Mouse (Mus musculus) megakaryocyte, embryonic 14.5 days (primary cell): ENCODE results near the gene Mapkapk3.

Experiments used
- FLI1 ChIP-seq: IDR thresholded peaks from 2 replicates; pipeline ENCODE4 v1.6.1; 2012; ENCODE audit warnings: low read length, inconsistent platforms, mixed read lengths
- GATA1 ChIP-seq: IDR thresholded peaks from 3 replicates; pipeline ENCODE4 v1.6.1; 2012; ENCODE audit warnings: mixed read lengths, low read length, inconsistent platforms, borderline replicate concordance

GRCm38 (mm10) chr9:107333686-107334085, 44.0 kb upstream of the Mapkapk3 start:
- no peak for TF ChIP-seq FLI1
- TF ChIP-seq GATA1, result no peak
